Mouse (Mus musculus): ENCODE measurements at regions not wholly inside any gene's neighbourhood (a gene's known extent, or its start where the extent isn't known, plus 50 kb on each side); places are given as distances from the start of the nearest gene placed in this dataset.

GRCm38 (mm10) chr13:35208319-35208718 lies 181.4 kb upstream of the Eci2 start:
- H3K9me3 ChIP-seq (ENCODE audit: control insufficient read depth, low read length): no peaks in the 10 kb centered on the region
- H3K4me2 ChIP-seq (replicated peaks; ENCODE audit: low read depth, low read length): no peak overlapping the region
- no peaks in the 10 kb centered on the region for H3K27me3 ChIP-seq (ENCODE audit: control insufficient read depth, insufficient read depth, low read length)
- H3K4me1 ChIP-seq (ENCODE audit: control insufficient read depth, insufficient read depth, low read length): no peaks in the 10 kb centered on the region
- H3K27ac ChIP-seq (ENCODE audit: low read depth, low read length): no peak overlapping the region
- no peaks in the 10 kb centered on the region for H3K36me3 ChIP-seq (ENCODE audit: control insufficient read depth, insufficient read depth, low read length)
- WGBS: 78% methylated on average over 3 of the region's 3 CpGs
- no peak overlapping the region for H3K9ac ChIP-seq (ENCODE audit: low read depth, low read length)
- H3K4me3 ChIP-seq (ENCODE audit: low read length): no peak overlapping the region
- ATAC-seq (ENCODE audit: low FRiP score, low TSS enrichment): no peak

- H3K9me3 ChIP-seq (ENCODE audit: control insufficient read depth, low read length): no peaks in the 10 kb centered on the region
- H3K27me3 ChIP-seq (ENCODE audit: control insufficient read depth, insufficient read depth, low read length): no peaks in the 10 kb centered on the region
- no peaks in the 10 kb centered on the region for H3K4me1 ChIP-seq (ENCODE audit: control insufficient read depth, insufficient read depth, low read length)
- H3K9ac ChIP-seq (ENCODE audit: low read depth, low read length): no peak overlapping the region
- H3K27ac ChIP-seq (ENCODE audit: low read depth, low read length): no peak overlapping the region
- no peak for ATAC-seq (ENCODE audit: low FRiP score, low TSS enrichment)
- no peaks in the 10 kb centered on the region for H3K36me3 ChIP-seq (ENCODE audit: control insufficient read depth, insufficient read depth, low read length)
- H3K4me3 ChIP-seq (ENCODE audit: low read length): no peak overlapping the region
- H3K4me2 ChIP-seq (replicated peaks; ENCODE audit: low read depth, low read length): no peak overlapping the region
- 62% methylated on average over 4 of the region's 4 CpGs for WGBS
These were observed 182.7 kb upstream of the Eci2 start for GRCm38 (mm10) chr13:35209551-35209950.

GRCm38 (mm10) chr13:35211834-35212233 lies 184.9 kb upstream of the Eci2 start:
- no peak for ATAC-seq (ENCODE audit: low FRiP score, low TSS enrichment)
- Histone ChIP-seq H3K36me3 (ENCODE audit: control insufficient read depth, insufficient read depth, low read length) (no peaks in the 10 kb centered on the region), H3K27ac (ENCODE audit: low read depth, low read length) (no peak overlapping the region), H3K4me1 (ENCODE audit: control insufficient read depth, insufficient read depth, low read length) (no peaks in the 10 kb centered on the region), H3K4me2 (replicated peaks; ENCODE audit: low read depth, low read length) (no peak overlapping the region), H3K27me3 (ENCODE audit: control insufficient read depth, insufficient read depth, low read length) (no peaks in the 10 kb centered on the region), H3K9me3 (ENCODE audit: control insufficient read depth, low read length) (no peaks in the 10 kb centered on the region), H3K4me3 (ENCODE audit: low read length) (no peak overlapping the region), H3K9ac (ENCODE audit: low read depth, low read length) (no peak overlapping the region)
- WGBS: 96% methylated on average over 9 of the region's 9 CpGs

- Histone ChIP-seq H3K36me3 (ENCODE audit: control insufficient read depth, insufficient read depth, low read length) (no peaks in the 10 kb centered on the region), H3K4me1 (ENCODE audit: control insufficient read depth, insufficient read depth, low read length) (no peaks in the 10 kb centered on the region), H3K27ac (ENCODE audit: low read depth, low read length) (no peak overlapping the region), H3K9ac (ENCODE audit: low read depth, low read length) (no peak overlapping the region), H3K9me3 (ENCODE audit: control insufficient read depth, low read length) (no peaks in the 10 kb centered on the region), H3K4me3 (ENCODE audit: low read length) (no peak overlapping the region), H3K4me2 (replicated peaks; ENCODE audit: low read depth, low read length) (no peak overlapping the region), H3K27me3 (ENCODE audit: control insufficient read depth, insufficient read depth, low read length) (no peaks in the 10 kb centered on the region)
- no peak for ATAC-seq (ENCODE audit: low FRiP score, low TSS enrichment)
- 84% methylated on average over 4 of the region's 4 CpGs for WGBS
These were observed 185.4 kb upstream of the Eci2 start for GRCm38 (mm10) chr13:35212276-35212675.

- no peaks in the 10 kb centered on the region for H3K9me3 ChIP-seq (ENCODE audit: control insufficient read depth, low read length)
- H3K27me3 ChIP-seq (ENCODE audit: control insufficient read depth, insufficient read depth, low read length): no peaks in the 10 kb centered on the region
- H3K36me3 ChIP-seq (ENCODE audit: control insufficient read depth, insufficient read depth, low read length): no peaks in the 10 kb centered on the region
- WGBS: 58% methylated on average over 4 of the region's 4 CpGs
- no peak for ATAC-seq (ENCODE audit: low FRiP score, low TSS enrichment)
- no peak overlapping the region for H3K4me2 ChIP-seq (replicated peaks; ENCODE audit: low read depth, low read length)
- H3K4me1 ChIP-seq (ENCODE audit: control insufficient read depth, insufficient read depth, low read length): no peaks in the 10 kb centered on the region
- H3K27ac ChIP-seq (ENCODE audit: low read depth, low read length): no peak overlapping the region
- H3K9ac ChIP-seq (ENCODE audit: low read depth, low read length): no peak overlapping the region
- no peak overlapping the region for H3K4me3 ChIP-seq (ENCODE audit: low read length)
These were observed 187.3 kb upstream of the Eci2 start for GRCm38 (mm10) chr13:35214219-35214618.

- no peak overlapping the region for H3K9ac ChIP-seq (ENCODE audit: low read depth, low read length)
- no peak overlapping the region for H3K4me3 ChIP-seq (ENCODE audit: low read length)
- H3K4me1 ChIP-seq (ENCODE audit: control insufficient read depth, insufficient read depth, low read length): no peaks in the 10 kb centered on the region
- 70% methylated on average over 7 of the region's 7 CpGs for WGBS
- ATAC-seq (ENCODE audit: low FRiP score, low TSS enrichment): no peak
- no peak overlapping the region for H3K27ac ChIP-seq (ENCODE audit: low read depth, low read length)
- H3K27me3 ChIP-seq (ENCODE audit: control insufficient read depth, insufficient read depth, low read length): no peaks in the 10 kb centered on the region
- no peaks in the 10 kb centered on the region for H3K36me3 ChIP-seq (ENCODE audit: control insufficient read depth, insufficient read depth, low read length)
- H3K4me2 ChIP-seq (replicated peaks; ENCODE audit: low read depth, low read length): no peak overlapping the region
- no peaks in the 10 kb centered on the region for H3K9me3 ChIP-seq (ENCODE audit: control insufficient read depth, low read length)
These were observed 199.4 kb upstream of the Eci2 start for GRCm38 (mm10) chr13:35226142-35226829.

GRCm38 (mm10) chr13:35226944-35227343 lies 200.0 kb upstream of the Eci2 start:
- Histone ChIP-seq H3K27me3 (ENCODE audit: control insufficient read depth, insufficient read depth, low read length) (no peaks in the 10 kb centered on the region), H3K9ac (ENCODE audit: low read depth, low read length) (no peak overlapping the region), H3K4me1 (ENCODE audit: control insufficient read depth, insufficient read depth, low read length) (no peaks in the 10 kb centered on the region), H3K27ac (ENCODE audit: low read depth, low read length) (no peak overlapping the region), H3K4me2 (replicated peaks; ENCODE audit: low read depth, low read length) (no peak overlapping the region), H3K9me3 (ENCODE audit: control insufficient read depth, low read length) (no peaks in the 10 kb centered on the region), H3K36me3 (ENCODE audit: control insufficient read depth, insufficient read depth, low read length) (no peaks in the 10 kb centered on the region), H3K4me3 (ENCODE audit: low read length) (no peak overlapping the region)
- WGBS: 81% methylated on average over 1 of the region's 1 CpGs
- ATAC-seq (ENCODE audit: low FRiP score, low TSS enrichment): no peak

- Histone ChIP-seq H3K27me3 (ENCODE audit: control insufficient read depth, insufficient read depth, low read length) (no peaks in the 10 kb centered on the region), H3K4me3 (ENCODE audit: low read length) (no peak overlapping the region), H3K4me2 (replicated peaks; ENCODE audit: low read depth, low read length) (no peak overlapping the region), H3K36me3 (ENCODE audit: control insufficient read depth, insufficient read depth, low read length) (no peaks in the 10 kb centered on the region), H3K4me1 (ENCODE audit: control insufficient read depth, insufficient read depth, low read length) (no peaks in the 10 kb centered on the region), H3K9me3 (ENCODE audit: control insufficient read depth, low read length) (no peaks in the 10 kb centered on the region), H3K9ac (ENCODE audit: low read depth, low read length) (no peak overlapping the region), H3K27ac (ENCODE audit: low read depth, low read length) (no peak overlapping the region)
- ATAC-seq (ENCODE audit: low FRiP score, low TSS enrichment): no peak
- WGBS: 80% methylated on average over 2 of the region's 2 CpGs
These were observed 202.7 kb upstream of the Eci2 start for GRCm38 (mm10) chr13:35229601-35230000.

- no peaks in the 10 kb centered on the region for H3K9me3 ChIP-seq (ENCODE audit: control insufficient read depth, low read length)
- ATAC-seq (ENCODE audit: low FRiP score, low TSS enrichment): no peak
- WGBS: 100% methylated on average over 1 of the region's 1 CpGs
- no peak overlapping the region for H3K9ac ChIP-seq (ENCODE audit: low read depth, low read length)
- H3K36me3 ChIP-seq (ENCODE audit: control insufficient read depth, insufficient read depth, low read length): no peaks in the 10 kb centered on the region
- no peaks in the 10 kb centered on the region for H3K27me3 ChIP-seq (ENCODE audit: control insufficient read depth, insufficient read depth, low read length)
- no peak overlapping the region for H3K4me2 ChIP-seq (replicated peaks; ENCODE audit: low read depth, low read length)
- no peak overlapping the region for H3K4me3 ChIP-seq (ENCODE audit: low read length)
- H3K27ac ChIP-seq (ENCODE audit: low read depth, low read length): no peak overlapping the region
- H3K4me1 ChIP-seq (ENCODE audit: control insufficient read depth, insufficient read depth, low read length): no peaks in the 10 kb centered on the region
These were observed 206.7 kb upstream of the Eci2 start for GRCm38 (mm10) chr13:35233636-35234035.
